Mouse (Mus musculus): ENCODE data around the gene Tekt4. TPM values are rescaled to one million over a fixed set of nuclear protein-coding genes. Genes with fewer than 3 reads are reported as not detected.

The Tekt4 gene
- total RNA-seq (2023): not detected

DNA sequence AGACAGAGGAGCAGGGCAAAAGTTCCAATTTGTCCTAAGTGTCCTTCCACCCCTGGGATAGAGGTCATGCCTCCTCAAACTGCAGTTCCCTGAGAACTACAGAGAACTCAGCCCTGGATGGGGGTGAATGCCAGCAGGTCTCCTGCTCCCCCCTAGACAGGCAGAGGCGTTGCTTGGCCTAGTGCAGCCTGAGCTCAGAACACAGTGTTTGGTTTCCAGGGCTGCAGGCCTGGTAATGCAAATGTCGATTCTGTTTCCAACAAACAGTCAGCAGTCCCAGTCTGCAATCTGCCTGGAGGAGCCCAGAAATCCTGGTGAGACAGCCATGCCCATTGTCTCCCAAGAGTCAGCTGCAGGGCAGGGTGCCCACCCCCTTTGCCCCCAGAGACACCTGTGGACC is at the start of gene Tekt4:
Gene Tekt4 (plus strand): TSS at position 344 of the 400 bp plus-strand sequence.

DNA sequence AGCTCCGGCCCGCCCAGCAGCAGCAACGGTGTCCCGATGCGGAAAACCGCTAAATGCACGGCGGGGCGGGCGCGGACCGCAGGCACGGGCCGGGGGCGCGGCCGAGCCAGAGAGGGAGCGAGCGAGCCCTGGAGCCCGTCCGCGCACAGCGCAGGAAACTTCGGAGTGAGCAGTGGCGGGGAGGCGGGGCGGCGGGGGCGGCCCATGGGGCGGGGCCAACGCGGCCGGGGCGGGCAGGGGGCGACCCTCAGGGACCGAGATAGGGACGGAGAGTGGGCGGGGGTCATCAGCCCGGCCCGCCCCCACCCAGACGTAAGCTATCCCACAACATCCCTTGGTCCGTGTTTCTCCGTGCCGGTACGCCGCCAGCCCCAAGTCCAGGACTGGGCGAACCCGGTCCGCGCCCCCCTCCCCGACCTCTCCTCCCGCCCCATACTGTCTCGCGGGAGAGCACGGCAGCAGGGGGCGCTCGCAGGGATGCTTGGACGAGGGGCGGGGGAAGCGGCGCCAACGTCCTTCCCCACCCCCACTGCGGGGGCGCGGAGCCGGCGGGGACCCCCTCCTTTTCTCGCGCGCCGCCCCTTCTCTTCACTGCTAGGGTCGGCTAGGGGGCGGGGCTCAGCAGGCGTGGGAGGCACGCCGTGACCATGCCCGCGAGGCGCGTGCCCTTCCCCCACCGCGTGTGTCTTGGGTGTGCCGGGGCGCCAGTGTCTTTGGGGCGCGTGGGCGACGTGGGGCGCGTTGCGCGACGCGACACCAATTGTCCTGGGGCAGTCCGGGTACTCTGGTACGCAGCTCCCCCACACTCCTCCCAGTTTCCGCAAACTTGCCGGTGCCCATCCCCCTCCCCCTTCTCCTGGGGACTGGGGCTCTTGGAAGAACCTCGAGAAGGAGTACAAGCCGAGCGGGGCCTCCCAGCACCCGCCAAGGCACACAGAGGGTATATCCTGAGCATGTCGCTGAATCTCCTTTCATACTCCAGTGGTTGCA is 20.5 kb upstream of the Tekt4 start, which contains the start of gene Cacna1h:
Gene Cacna1h (minus strand): TSS at position 167 of the 990 bp plus-strand sequence.

DNA sequence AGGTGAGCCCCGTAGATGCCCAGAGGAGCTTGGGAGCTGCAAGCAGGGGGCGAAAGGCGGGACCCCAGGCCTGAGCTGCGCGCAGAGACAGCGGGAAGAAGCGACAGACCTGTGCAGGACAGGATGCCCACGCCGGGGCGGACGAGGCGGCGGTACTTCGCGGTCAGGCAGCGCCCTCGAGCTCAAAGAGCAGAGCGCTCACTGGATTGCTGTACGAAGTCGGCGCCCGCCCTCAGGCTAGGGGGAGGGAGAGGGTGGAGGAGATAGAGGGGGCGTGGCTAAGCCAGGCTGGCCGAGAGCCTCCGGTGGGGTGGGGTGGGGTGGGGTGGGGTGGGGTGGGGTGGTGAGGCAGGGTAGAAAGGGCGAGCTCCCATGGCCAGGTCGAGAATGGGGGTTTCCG is 42.6 kb downstream of the Tekt4 start, which contains the start of gene Sstr5:
Gene Sstr5 (minus strand): TSS at position 276 of the 400 bp plus-strand sequence.

Other genes with a start within 250 kb of the Tekt4 start
- 10 to 100 TPM; 45.8 to 46.1 TPM for gene Gnptg, start 214.5 kb upstream of the Tekt4 start, total RNA-seq (2023)
- 10 to 100 TPM; 27.9 to 28.7 TPM for gene Tsr3, start 214.4 kb upstream of the Tekt4 start, total RNA-seq (2023)
- gene Baiap3, start 198.3 kb upstream of the Tekt4 start, total RNA-seq (2023): 10 to 100 TPM; 29.4 TPM
- gene Ube2i, start 180.0 kb upstream of the Tekt4 start, total RNA-seq (2023): 100 to 1,000 TPM; 421 to 426 TPM
- under 1 TPM in 1 of 2 experiments, not detected in 1; 0.76 TPM for gene Prss34, start 156.2 kb upstream of the Tekt4 start, total RNA-seq (2023)
- gene Prss28, start 146.0 kb upstream of the Tekt4 start, total RNA-seq (2023): not detected
- gene Prss29, start 136.0 kb upstream of the Tekt4 start, total RNA-seq (2023): not detected
- gene Tpsab1, start 109.1 kb upstream of the Tekt4 start, total RNA-seq (2023): 1 to 10 TPM in 1 of 2 experiments, not detected in 1; 1.1 TPM
- 1 to 10 TPM in 1 of 2 experiments, not detected in 1; 1.0 TPM for gene Tpsb2, start 88.3 kb upstream of the Tekt4 start, total RNA-seq (2023)
- gene Tpsg1, start 85.3 kb upstream of the Tekt4 start, total RNA-seq (2023): not detected
- gene Cacna1h, start 20.8 kb upstream of the Tekt4 start, total RNA-seq (2023): not detected
- not detected for gene Sstr5, start 42.7 kb downstream of the Tekt4 start, total RNA-seq (2023)
- gene Sox8, start 116.1 kb downstream of the Tekt4 start, total RNA-seq (2023): not detected
- gene Lmf1, start 124.5 kb downstream of the Tekt4 start, total RNA-seq (2023): 10 to 100 TPM; 33.2 to 33.4 TPM

Measured in T-cell, adult 66 days (primary cell).